In genomic region chr5:20680833-20681530, GRCm38 (mm10) we compare ENCODE assay signal across 9 mouse cellular contexts.
A peak's percentile ranks its signal among the peaks of the same experiment; 100 is the strongest.
DNase-seq lines count a peak whose midpoint lies in the region; ATAC-seq and TF ChIP-seq lines count a peak whose summit lies in the region.
"Had no signal": no experiment of that assay in that cellular context is flagged by ENCODE, and none has a peak within 500 bp of the region (broad histone marks: within the 10 kb centered on the region; RNA-seq: fewer than 3 reads in every experiment).

No protein-coding gene starts in this region.

- TF ChIP-seq EP300 in stomach, postnatal 0 days (optimal IDR thresholded peaks at IDR 0.05): no peak

- H3K4me3 ChIP-seq in left cerebral cortex, adult 2 months: no peak overlapping the region
- peak overlapping the region; percentile 38; the same call in 1 of the 2 replicates for H3K4me3 ChIP-seq in spleen, adult 2 months (ENCODE audit: extremely low read depth, insufficient read depth, insufficient read length)
- no peak overlapping the region for H3K4me3 ChIP-seq in stomach, postnatal 0 days (ENCODE audit: low read depth, low read length)

- peak overlapping the region; percentile 90 for H3K27ac ChIP-seq in left cerebral cortex, adult 2 months
- H3K27ac ChIP-seq in spleen, adult 2 months (ENCODE audit: insufficient read depth, low read length): peak overlapping the region; percentile 53
- no peak overlapping the region for H3K27ac ChIP-seq in stomach, postnatal 0 days (replicated peaks)

- peaks cover 9% of the 10 kb centered on the region; the same call in 1 of the 2 replicates for H3K4me1 ChIP-seq in spleen, adult 2 months (ENCODE audit: control insufficient read depth, insufficient read depth, insufficient read length)
- H3K4me1 ChIP-seq in stomach, postnatal 0 days (replicated peaks; ENCODE audit: control insufficient read depth, insufficient read depth): no peaks in the 10 kb centered on the region

- peak; percentile 15 to 36 for DNase-seq in heart, adult 9 months (ENCODE audit: low spot score in 2 of 2)
- no peak for DNase-seq in heart, postnatal 36 days
- peak; percentile 53 for DNase-seq in right cerebral cortex, postnatal 25 days
- DNase-seq in right cerebral cortex, postnatal 4 days: no peak
- peak; percentile 40 to 48 for DNase-seq in left cerebral cortex, adult 2 months (ENCODE audit: extremely low spot score in 1 of 2, low spot score in 2 of 2)
- peak; percentile 46 for DNase-seq in spleen, adult 2 months (ENCODE audit: low read depth in 1 of 2, low spot score in 2 of 2)
- DNase-seq in testis, postnatal 14 days (ENCODE audit: low spot score): no peak
- no peak for DNase-seq in stomach, postnatal 0 days (ENCODE audit: low spot score)
- DNase-seq: adrenal gland, postnatal 36 days had no signal

- no peaks in the 10 kb centered on the region for H3K9me3 ChIP-seq in stomach, postnatal 0 days (ENCODE audit: control insufficient read depth, low read length)

- peak; percentile 18 for TF ChIP-seq CTCF in left cerebral cortex, adult 2 months (IDR thresholded peaks at IDR 0.05)
- no peak for TF ChIP-seq CTCF in spleen, adult 2 months (IDR thresholded peaks at IDR 0.05; ENCODE audit: extremely low read depth, insufficient read depth, insufficient read length, insufficient replicate concordance)
- no peak for TF ChIP-seq CTCF in stomach, postnatal 0 days (IDR thresholded peaks at IDR 0.05; ENCODE audit: low read depth)

- no peak for ATAC-seq in stomach, postnatal 0 days (ENCODE audit: low FRiP score, low TSS enrichment)

- intact Hi-C loops in heart, postnatal 36 days (cut with DNase I): no loop called here
- intact Hi-C loops in left cerebral cortex, adult 2 months (cut with DNase I): loop anchor here (5.0 kb wide), 1 partner anchor 114 kb away; no protein-coding TSS in a partner anchor

- H3K9ac ChIP-seq in stomach, postnatal 0 days (ENCODE audit: low read length): no peak overlapping the region

- H3K36me3 ChIP-seq in spleen, adult 2 months (ENCODE audit: control insufficient read depth, insufficient read depth, low read length): no peaks in the 10 kb centered on the region
- no peaks in the 10 kb centered on the region for H3K36me3 ChIP-seq in stomach, postnatal 0 days (ENCODE audit: control insufficient read depth, insufficient read depth, low read length)

- WGBS in spleen, adult 2 months: 9% methylated on average over 15 of the region's 15 CpGs
- 77% methylated on average over 15 of the region's 15 CpGs for WGBS in stomach, postnatal 0 days

- H3K4me2 ChIP-seq in stomach, postnatal 0 days (replicated peaks; ENCODE audit: low read depth): no peak overlapping the region

- no peaks in the 10 kb centered on the region for H3K27me3 ChIP-seq in spleen, adult 2 months (ENCODE audit: control insufficient read depth, insufficient read depth, low read length)
- no peaks in the 10 kb centered on the region for H3K27me3 ChIP-seq in stomach, postnatal 0 days (ENCODE audit: control insufficient read depth, insufficient read depth, low read length)

- TF ChIP-seq POLR2A in spleen, adult 2 months (IDR thresholded peaks at IDR 0.05; ENCODE audit: low read depth, low read length): no peak

Comparison
In these comparisons a context has a peak if more than half of its experiments do, and no peak if none do; other contexts are left out.
1. DNase-seq: peak in heart, adult 9 months (2 of 2), right cerebral cortex, postnatal 25 days (single experiment), left cerebral cortex, adult 2 months (2 of 2) and spleen, adult 2 months (2 of 2); none in heart, postnatal 36 days (0 of 2), right cerebral cortex, postnatal 4 days (single experiment), testis, postnatal 14 days (single experiment) and stomach, postnatal 0 days (single experiment).